Mouse (Mus musculus): ENCODE results near the gene Mthfd2l.

The Mthfd2l gene

DNA sequence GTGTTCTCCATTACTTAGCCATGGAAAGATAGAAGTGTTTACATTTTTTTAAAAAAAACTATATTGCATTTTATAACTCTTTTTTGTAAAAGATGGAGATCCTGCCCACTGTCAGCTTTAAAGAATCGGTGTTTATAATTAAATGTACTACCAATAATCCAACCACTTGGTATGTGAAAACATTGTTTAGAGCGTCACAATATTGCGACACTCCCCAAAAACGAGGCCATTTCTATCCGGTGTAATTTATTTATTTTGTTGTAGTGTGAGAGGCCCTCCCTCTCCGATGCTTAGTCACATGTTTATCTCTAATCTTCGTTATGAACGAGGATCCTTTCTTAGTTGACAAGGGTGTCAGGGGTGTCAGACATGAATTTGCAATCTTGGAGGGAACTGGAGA, 117.5 kb downstream of the Mthfd2l start:
- no peak for DNase-seq (ENCODE audit: low spot score in 2 of 2)

Measured in heart, adult 9 months (tissue).